Mouse (Mus musculus): ENCODE measurements around the gene M6pr. TPM values are rescaled to one million over a fixed set of nuclear protein-coding genes. Genes with fewer than 3 reads are reported as not detected.

The M6pr gene
- 94.5 and 94.8 TPM in 2 replicates for polyA plus RNA-seq (2012; rRNA removed)

DNA sequence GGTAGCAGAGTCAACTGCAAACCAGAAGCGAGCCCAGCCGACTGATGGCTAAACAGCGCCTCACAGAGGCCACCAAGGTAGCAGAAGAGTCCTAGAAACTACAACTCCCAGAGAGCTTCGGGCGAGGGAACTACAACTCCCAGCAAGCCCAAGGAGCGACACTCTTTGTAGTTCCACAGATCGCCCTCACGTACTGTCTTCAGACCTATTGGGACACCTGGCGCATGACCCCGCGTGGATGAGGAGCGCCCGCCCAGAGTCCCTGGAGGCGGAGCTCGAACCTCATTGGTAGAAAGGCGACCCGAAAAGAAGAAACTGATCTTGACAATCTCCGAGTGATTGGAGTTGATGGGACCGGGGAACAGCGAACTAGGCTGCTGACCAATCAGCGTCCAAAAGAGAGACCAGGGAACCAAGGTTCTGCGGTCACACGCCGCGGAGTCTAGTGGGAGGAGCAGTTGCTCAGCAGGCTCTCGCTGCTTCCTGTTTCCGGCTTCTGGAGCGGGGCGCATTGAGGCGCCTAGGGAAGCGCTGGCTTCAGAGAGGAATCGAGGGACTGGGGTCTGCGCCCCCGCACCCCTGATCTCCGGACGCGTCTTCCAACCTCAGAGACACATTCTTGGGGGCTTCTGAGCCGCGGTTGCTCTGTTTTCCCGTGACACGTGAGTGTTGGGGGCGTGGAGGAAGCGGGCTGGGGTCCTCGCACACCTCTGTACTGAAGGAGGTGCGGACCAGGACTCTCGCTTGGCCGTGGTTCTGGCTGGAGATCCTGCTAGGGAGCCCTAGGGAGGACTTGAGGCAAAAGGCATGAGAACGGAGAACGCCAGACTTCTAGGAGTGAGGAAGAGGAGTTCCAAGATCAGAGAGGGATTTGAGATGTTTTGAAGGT lies at the start of gene M6pr:
Gene M6pr (plus strand): TSS at position 216 of the 889 bp plus-strand sequence.
- DNase-seq (ENCODE audit: low read depth), result peak; percentile 97

DNA sequence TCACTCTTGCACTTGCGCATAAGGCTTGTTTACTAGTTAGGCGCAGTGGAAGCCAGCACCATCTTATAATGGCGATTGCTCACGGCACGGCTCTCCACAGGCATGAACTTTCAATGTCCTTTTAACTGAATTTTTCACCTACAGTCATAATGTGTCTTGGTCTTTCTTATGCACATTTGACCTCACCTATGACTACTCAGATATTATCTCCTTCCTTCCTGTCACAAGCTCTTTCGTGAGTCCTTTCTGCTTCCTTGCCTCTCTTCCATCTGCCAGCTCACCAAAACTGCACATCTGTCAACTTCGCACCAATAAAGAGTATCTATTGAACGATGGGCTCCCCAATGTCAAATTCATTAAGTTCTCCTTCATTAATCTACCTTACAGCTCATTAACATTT lies 46.0 kb upstream of the M6pr start:
- DNase-seq (ENCODE audit: low read depth), result no peak

DNA sequence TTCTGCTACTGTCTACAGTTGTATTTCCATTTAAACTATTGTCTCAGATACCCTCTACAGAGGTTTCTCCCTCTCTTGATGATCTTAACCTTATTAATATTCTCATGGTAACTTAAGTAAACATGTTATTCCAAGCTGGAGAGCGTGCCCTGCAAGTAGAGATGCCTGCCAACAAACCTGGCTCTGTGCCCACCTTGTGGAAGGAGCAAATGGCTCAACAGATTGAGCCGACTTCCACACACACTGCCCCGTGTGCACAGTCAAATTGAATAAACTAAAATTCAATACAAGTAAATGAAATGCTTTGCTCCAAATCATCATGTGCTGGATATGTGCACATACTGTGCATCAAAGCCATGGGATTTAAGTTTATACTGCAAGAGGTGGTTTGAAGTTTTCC lies 40.0 kb upstream of the M6pr start:
- DNase-seq (ENCODE audit: low read depth), result no peak

DNA sequence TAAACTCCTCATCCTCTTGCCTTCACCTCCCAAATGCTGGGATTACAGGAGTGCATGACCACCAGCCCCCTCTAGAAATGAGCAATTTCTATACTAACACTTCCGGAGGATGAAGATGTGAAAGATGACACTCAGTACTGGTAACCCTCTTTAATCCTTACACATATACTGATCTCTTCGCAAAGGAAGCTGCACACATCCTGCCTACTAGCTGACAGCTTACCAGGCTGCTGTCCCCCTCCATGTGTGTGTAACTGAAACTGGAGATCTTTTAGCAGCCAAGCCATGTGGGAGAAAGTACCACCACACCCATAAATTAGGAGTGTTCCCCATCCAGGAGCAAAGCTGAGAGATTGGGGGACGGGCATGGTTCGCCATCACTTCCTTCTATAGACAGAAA lies 39.4 kb upstream of the M6pr start:
- no peak for DNase-seq (ENCODE audit: low read depth)

DNA sequence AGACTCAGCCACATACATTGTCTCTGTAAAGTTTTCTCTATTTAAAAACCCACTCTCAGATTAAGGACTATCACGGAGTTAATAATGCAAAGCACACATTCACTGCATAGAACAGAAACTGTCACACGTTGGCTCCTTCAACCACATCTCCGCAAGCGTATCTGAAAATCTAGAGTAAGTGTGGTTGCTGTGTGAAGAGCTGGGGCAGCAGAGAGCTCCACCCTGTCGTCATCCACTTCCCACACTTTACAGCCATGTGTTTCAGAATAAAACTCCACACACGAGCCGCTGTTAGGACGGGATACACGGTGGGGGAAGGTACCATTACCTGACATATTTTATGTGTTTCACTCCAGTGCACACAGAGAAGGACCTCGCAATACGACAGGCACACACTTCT lies 38.4 kb upstream of the M6pr start:
- no peak for DNase-seq (ENCODE audit: low read depth)

DNA sequence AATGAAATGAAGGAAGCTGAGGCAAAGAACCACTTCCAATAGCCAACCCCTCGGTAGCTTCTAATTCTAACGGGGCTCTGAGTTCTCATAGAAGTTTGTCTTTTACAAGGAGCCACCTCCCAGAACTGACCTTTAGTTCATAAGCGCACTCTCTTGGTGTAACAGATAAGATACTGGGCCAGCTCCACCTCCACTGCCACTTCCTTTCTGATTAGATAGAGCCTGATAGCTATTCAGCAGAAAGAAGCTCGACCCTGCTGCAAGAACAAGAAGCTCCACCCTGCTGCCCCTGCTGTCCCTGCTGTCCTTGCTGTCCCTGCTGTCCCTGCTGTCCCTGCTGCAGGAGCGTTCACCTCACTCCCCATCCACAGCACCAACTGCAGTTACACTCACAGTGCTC lies 34.0 kb upstream of the M6pr start:
- no peak for DNase-seq (ENCODE audit: low read depth)

DNA sequence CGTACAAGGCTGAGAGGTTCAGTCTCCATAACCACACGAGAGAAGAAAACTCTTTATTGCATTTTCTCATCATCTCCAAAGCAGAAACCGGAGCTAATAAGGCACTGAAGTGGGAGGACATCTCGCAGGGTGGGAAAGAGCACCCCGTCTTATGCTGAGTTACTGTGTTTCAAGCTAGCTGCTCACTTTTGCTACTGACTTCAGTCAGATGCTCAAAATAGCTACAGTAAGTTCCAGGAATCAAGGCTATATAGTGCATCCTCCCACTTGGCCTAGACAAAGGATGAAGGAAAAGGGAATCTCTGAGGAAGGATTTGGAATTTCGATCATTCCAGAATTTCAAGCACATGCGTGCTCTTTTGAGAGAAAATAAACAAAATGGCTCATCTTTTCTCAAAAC lies 32.0 kb upstream of the M6pr start:
- no peak for DNase-seq (ENCODE audit: low read depth)

DNA sequence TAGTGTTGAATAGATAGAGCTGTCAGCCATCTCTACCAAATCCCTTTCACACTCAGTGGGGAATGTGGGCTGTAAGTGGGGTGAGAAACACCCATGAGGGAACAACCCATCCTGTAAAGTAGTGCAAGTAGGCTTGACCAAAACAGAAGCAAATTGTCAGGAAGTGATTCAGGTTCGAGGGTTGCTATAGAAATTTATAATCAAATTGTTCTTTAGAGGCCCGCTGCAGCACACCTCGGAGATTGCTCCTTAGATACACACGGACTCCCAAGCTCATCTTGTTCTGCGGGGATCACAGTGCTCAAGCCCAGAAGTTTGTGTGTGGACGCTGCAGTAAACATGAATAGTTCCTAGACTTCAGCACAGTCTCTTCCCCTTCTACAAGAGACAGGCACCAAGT lies 25.7 kb upstream of the M6pr start, which contains the start of gene Klrg1:
Gene Klrg1 (minus strand): TSS at position 101 of the 400 bp plus-strand sequence.
- DNase-seq (ENCODE audit: low read depth), result no peak

DNA sequence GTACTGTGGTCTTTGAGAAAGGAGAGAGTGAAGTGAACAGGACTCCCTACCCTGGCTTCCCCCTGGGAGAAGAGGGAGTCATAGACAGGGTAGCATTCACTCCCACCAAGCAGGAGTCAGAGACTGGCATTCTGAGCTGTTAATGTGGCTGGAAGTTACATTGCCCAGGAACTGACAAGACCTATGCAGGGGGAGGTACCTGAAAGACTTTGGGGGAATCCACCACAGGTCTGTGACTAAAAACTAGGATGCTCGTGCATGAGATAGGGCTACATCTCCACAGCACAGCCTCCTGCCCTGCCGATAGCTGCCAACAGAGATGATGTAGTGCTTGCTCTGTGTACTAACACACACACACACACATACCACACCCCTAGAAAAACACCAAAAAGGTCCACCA lies 25.1 kb upstream of the M6pr start:
- DNase-seq (ENCODE audit: low read depth), result no peak

DNA sequence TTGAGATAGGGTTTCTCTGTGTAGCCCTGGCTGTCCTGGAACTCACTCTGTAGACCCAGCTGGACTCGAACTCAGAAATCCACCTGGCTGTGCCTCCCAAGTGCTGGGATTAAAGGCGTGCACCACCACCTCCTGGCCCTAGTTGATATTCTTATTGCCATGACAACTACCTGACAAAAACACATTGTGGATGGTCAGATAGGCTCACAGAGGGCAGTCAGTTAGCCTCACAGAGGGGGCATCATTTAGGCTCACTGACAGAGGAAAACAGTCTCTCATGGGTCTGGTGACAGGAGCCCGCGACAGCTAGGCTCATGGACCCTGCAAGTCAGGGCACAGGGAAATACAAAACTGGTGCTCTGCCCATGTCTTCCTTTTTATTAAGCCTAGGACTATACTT lies 24.2 kb upstream of the M6pr start:
- DNase-seq (ENCODE audit: low read depth), result no peak

DNA sequence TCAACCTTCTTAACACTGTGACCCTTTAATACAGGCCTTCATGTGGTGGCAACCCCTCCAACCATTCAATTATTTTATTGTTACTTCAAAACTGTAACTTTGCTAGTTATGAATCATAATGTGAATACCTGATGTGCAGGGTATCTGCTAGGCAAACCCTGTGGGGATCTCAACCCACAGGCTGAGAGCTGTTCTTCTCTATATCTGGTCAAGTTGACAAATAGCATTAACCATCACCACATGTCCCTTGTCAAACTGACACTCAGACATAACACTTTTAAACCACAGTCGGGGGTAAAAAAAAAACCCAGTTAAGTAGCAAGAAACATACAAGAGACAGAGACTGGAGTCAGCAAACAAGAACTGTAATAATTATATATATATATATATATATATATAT lies 23.7 kb upstream of the M6pr start:
- no peak for DNase-seq (ENCODE audit: low read depth)

DNA sequence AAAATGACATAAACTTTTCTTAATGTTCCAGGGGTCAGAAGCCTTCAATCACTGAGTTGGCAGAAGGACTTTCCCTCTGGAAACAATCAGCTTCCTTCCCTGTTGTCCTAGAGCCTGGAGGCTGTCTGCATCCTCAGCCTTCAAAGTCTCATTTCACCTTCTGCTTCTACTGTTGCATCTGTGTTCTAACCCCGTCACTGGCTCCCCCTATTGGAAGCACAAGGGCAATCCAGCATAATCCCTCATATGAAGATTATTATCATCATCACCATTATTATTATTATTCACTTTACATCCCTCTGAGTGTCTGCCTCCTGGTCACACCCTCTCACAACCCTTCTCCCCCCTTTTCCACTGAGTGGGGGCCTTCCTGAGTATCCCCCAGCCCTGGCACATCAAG lies 20.3 kb upstream of the M6pr start:
- no peak for DNase-seq (ENCODE audit: low read depth)

DNA sequence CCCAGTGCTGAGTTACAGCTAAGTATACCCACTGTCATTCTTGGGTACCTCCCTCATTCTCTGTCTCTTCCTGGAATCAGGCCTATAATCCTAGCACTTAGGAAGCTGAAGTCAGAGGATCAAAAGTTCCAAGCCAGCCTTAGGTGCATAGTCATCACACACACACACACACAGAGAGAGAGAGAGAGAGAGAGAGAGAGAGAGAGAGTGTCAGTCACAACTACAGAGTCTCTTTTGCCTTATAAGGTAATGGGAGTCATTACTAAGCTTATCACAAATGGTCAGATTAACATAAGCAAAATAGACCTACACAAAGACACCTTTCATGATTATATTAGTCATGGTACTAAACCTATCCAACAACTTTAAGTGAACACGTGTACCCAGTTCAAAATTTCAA lies 19.2 kb upstream of the M6pr start:
- no peak for DNase-seq (ENCODE audit: low read depth)

DNA sequence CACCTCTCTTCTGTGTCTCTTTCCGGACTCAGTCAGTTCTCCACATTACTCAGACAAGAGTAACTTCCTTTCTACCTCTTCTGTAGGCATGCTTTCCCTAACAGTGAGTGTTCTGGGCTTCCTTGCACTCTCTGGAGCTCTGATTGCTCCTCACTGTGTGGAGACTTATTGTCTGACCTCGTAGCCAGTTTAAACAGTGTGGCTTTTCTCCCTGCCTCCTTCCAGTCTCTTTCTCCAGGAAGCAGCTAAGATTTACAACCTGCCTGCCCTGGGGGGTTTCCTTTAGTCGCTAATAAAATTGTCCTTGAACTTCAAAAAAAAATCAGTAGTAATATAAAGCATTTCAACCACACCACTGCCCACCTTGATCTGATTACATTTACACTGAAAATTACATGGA lies 18.3 kb upstream of the M6pr start:
- DNase-seq (ENCODE audit: low read depth), result no peak

DNA sequence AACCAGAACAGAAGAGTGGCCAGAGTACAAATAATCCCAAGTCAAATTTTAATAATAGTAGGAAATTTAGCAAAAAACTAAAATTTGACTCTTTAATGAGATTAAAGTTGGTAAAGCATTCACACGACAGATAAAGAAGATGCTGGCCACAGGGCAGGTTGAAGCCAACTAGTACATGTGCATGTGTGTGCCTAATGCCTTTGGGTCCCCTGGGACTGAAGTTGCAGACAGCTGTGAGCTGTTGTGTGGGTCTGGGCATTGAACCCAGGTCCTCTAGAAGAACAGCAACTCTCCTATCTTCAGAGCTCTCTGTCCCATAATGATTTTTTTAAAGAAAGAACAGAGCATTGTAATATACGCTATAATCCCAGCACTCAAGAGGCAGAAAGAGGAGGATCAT lies 17.3 kb upstream of the M6pr start:
- DNase-seq (ENCODE audit: low read depth), result no peak

DNA sequence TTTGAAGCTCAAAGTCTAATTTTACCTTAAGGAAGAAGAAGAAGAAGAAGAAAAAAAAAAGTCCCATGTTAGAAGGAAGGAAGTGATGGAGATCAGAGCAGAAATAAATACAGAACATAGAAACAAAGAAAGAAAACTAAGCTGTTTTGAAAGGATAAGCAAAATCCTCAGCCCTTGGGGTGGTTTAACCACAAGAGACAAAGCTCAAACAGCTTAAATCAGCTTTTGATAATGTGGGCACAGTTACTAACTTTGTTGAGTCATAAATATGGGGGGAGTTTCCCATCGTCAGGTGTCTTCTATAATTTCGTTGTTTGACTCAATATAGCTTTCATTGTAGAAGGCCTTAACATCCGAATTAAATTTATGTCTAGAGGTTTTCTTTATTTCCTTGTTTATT lies 16.8 kb upstream of the M6pr start:
- DNase-seq (ENCODE audit: low read depth), result no peak

DNA sequence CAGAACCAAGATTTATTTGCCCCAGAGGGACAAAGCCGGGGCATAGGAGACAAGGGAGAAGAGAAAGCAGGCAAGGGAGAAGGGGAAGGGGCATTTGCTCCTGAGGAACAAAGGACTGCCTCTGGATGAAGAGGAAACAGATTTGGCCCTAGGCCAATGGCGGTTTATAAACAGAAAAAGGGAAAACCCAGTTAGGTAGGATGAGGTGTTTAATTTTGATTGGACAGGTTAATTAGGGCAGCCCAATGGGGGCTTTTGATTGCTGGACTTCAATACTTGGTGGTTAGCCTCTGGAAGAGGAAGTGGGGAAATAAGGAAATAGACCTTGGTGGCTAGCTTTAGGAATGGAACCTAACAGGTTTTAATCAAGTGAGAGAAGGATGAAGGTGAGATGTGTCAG lies 16.3 kb upstream of the M6pr start:
- no peak for DNase-seq (ENCODE audit: low read depth)

DNA sequence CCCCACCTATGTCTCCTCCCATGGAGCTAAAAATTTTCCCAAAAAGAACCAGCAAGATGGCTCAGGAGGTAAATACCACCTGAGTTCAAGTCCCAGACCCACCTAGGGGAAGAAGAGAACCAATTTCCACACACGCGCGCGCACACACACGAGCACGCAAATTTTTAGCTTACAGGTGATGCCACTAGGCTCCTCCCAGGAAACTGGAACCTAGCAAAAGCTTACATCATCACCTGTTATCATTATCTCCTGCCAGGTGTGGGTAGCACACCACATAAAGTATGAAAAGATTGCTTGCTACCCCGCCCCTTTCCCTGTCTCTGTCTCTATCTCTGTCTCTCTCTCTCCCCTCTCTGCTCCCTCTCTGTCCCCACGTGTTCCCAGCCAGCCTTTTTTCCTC lies 15.4 kb upstream of the M6pr start:
- DNase-seq (ENCODE audit: low read depth), result no peak

DNA sequence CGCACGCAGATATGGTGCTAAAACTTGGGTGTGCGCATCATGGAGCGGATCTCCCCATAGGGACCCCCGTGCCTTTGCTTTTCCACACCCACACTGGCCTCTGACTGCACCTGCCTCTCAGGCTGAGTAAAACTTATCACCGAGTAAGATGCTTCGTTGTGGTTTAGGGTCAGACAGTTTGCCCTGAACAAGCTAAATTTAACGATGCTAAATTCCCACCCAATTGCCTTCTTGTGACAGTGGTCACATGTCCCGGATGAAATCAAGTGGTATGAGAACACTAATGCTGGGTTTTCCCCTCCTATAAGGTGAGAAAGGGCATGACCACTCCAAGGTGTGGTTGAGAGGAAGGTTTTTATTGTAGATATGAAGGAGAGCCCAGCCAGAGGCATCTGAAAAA lies 14.7 kb upstream of the M6pr start:
- no peak for DNase-seq (ENCODE audit: low read depth)

DNA sequence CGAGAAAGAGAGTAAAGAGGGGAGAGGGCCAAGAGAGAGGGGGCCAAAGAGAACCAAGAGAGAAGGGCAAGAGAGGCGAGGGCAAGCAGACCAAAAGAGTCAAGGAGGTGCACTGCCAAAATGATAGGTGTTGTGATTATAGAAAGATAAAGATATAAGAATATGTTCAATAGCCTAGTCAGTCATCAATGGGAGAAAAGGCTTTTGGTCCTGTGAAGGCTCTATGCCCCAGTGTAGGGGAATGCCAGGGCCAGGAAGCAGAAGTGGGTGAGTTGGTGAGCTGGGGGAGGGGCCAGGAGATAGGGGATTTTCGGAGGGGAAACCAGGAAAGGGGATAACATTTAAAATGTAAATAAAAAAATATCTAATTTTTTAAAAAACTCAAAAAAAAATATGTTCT lies 14.2 kb upstream of the M6pr start:
- no peak for DNase-seq (ENCODE audit: low read depth)

DNA sequence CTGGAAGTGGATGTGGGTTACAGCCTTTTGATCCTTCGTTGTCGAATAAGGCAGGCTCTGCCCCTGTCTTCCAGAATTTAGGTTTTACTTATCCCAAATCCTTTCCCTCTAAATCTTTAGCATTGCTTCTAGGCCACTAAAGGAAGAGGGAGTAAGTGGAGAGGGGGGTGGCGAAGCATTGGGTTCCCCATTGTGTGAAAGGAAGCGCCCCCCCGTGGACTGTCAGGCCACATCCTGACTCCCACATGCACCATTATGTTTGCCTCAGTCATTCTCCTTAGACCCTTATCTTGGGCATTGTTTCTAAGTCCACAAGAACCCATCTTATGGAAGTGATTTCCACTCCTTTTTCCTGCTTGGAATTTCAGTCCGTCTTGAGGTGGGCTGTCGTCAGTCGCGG lies 13.3 kb upstream of the M6pr start:
- no peak for DNase-seq (ENCODE audit: low read depth)

DNA sequence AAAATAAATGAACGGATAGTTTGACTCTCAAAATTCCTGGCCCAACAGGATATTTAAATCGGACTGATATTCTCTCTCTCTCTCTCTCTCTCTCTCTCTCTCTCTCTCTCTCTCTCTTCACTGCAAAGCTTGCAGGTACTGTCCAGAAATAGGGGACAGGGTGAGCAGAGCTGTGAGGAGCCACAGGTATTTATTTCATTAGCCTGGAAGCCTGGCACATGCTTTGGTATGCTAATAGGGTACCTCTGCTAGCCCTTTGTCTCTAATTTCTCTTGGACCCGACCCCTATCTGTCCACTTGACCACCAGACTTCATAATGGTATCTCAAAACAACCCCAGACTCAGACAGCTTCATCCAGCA lies 11.6 kb upstream of the M6pr start:
- no peak for DNase-seq (ENCODE audit: low read depth)

DNA sequence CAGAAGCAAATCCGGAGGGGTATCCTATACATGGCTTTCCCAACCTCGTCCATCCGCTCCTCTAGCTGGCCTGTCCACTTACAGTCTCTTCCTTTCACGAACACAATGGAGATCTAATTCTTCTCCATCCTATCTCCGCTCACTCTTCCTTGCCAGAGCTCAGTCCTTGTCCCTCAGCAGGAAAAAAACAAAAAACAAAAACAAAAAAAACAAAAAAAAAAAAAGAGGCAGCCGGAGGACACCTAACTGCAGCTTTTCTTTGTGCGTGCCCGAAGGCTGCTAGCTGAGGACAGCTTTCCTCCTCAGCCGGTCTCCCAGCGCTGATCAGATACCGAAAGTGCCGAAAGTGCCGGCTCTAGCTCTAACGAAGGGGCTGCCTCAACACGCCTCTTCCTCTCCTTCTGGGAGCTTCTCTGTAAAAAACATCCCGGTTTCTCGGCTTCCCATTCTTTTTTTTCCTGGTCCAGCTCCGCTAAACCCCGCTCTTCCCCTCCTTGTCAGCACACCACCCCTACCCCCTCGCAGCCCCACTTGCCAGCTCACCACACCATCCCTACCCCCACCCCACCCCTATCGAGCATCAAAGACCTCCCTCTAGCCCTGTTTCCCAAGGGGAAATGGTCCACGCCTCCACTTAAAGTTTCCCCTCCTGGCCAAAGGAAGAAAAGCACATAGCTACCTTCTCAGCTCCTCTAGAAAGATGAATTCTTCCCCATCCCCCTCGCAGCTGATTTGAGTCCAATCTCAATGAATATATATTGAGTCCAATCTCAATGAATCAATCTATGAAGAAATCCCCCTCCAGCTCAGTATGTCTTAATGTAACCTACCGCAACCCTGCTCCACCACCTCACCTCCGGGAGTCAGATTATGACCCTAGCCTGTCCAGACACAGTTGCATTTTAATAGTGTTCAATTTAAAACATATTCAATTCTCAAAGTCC lies 11.0 kb upstream of the M6pr start:
- no peak for DNase-seq (ENCODE audit: low read depth)
